Mouse (Mus musculus) forebrain, postnatal 0 days (tissue): ENCODE data around the gene Arpp21. TPM values are rescaled to one million over a fixed set of nuclear protein-coding genes. Genes with fewer than 3 reads are reported as not detected.

ENCODE experiments used
- ATAC-seq: fragments of 200-750 bp; cut with Nextera tagmentation; 2 replicates; pipeline ENCODE4 v1.8.0; 2017; ENCODE audit warnings: mild to moderate bottlenecking, moderate library complexity
- DNase-seq: peaks from one replicate; pipeline ENCODE4 v3.0.0-alpha.2; 2015
- H3K27ac ChIP-seq: fragments of 300-500 bp; sonication (generic); 2 replicates; pipeline ENCODE4 v1.5.1; 2014; ENCODE audit warnings: low read depth, mild to moderate bottlenecking, antibody characterized with exemption, low read length, moderate library complexity, mixed read lengths
- H3K27me3 ChIP-seq: fragments of 300-500 bp; sonication (generic); 2 replicates; pipeline ENCODE4 v1.6.1; 2014; ENCODE audit warnings: mild to moderate bottlenecking, low read length, mixed read lengths; ENCODE audit not compliant: insufficient read depth
- H3K36me3 ChIP-seq: fragments of 300-500 bp; sonication (generic); 2 replicates; pipeline ENCODE4 v1.6.1; 2014; ENCODE audit warnings: mild to moderate bottlenecking, moderate library complexity; ENCODE audit not compliant: insufficient read depth
- H3K4me1 ChIP-seq: fragments of 300-500 bp; sonication (generic); 2 replicates; pipeline ENCODE4 v1.6.1; 2014; ENCODE audit warnings: antibody characterized with exemption; ENCODE audit not compliant: insufficient read depth
- H3K4me2 ChIP-seq: fragments of 300-500 bp; sonication (generic); 2 replicates; pipeline ENCODE4 v1.6.1; 2014; ENCODE audit warnings: low read depth, mild to moderate bottlenecking, moderate library complexity
- H3K4me3 ChIP-seq: fragments of 300-500 bp; sonication (generic); 2 replicates; pipeline ENCODE4 v1.5.1; 2014; ENCODE audit warnings: low read depth, low read length, mixed read lengths
- H3K9ac ChIP-seq: fragments of 300-500 bp; sonication (generic); 2 replicates; pipeline ENCODE4 v1.6.1; 2014; ENCODE audit warnings: mild to moderate bottlenecking
- H3K9me3 ChIP-seq: fragments of 300-500 bp; sonication (generic); 2 replicates; pipeline ENCODE4 v1.6.1; 2016; ENCODE audit warnings: low read length
- CTCF ChIP-seq: sonication (generic); IDR thresholded peaks from 2 replicates; pipeline ENCODE4 v1.5.1; 2016; ENCODE audit warnings: antibody characterized with exemption, control low read depth, low read depth
- WGBS: fragments of 180-500 bp; shearing (Covaris S2); extraction: QIAGEN DNeasy Blood & Tissue Kit; methylation state at CpG from one replicate; pipeline ENCODE4 v1.1.7; 2014; 5-methylcytosine and 5-hydroxymethylcytosine counted together
- polyA plus RNA-seq: library from polyadenylated mRNA; unstranded; fragments of >200 nt; fragmentation: Nextera tagmentation; extraction: Ambion mirVana; gene quantifications from 2 replicates; pipeline ENCODE4 v1.2.1, GENCODE M21; 2015
- total RNA-seq: library from RNA; depleted of rRNA; stranded (reverse); fragments of >200 nt; gene quantifications from 2 replicates; pipeline ENCODE4 v1.2.3, GENCODE M21; 2014

Arpp21 gene
- total and polyA plus RNA-seq, 2 experiments from 2014 or later = 118 to 151 TPM

DNA sequence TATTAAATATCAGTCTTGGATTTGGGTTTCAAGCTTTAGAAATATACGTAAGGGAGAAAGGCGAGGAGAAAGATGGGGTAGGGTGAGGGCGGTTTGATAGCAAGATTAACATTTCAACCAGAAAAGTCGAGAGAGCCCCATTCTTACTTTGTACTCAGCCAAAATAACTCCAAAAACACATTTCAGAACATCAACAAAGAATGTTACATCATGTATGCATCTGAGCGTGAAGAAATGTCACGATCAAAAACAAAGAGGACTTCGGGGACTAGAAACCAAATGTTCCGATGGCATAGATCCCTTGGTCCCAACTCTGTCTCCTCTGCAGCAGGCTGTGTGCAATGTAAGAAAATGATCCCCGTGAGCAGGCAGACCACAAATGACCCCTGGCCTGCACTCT lies 2.4 kb upstream of the Arpp21 start:
- no peak for TF ChIP-seq CTCF
- DNase-seq (peak; percentile 37), ATAC-seq (no peak)
- H3K9me3 ChIP-seq = no peaks in the 10 kb centered on the region
- no peaks in the 10 kb centered on the region for H3K4me1 ChIP-seq
- H3K27me3 ChIP-seq = no peaks in the 10 kb centered on the region
- H3K4me2 ChIP-seq = no peak overlapping the region
- no peak overlapping the region for H3K4me3 ChIP-seq
- 57% methylated on average over 9 of the region's 9 CpGs for WGBS
- H3K36me3 ChIP-seq = no peaks in the 10 kb centered on the region
- peak overlapping the region; percentile 64 for H3K27ac ChIP-seq
- no peak overlapping the region for H3K9ac ChIP-seq

- DNase-seq = no peak
- no peak; the same call in 1 of the 2 replicates for TF ChIP-seq CTCF
- H3K4me2 ChIP-seq = peak overlapping the region; percentile 27
- H3K36me3 ChIP-seq = no peaks in the 10 kb centered on the region
- H3K4me3 ChIP-seq = no peak overlapping the region
- no peaks in the 10 kb centered on the region for H3K9me3 ChIP-seq
- WGBS = 66% methylated on average over 8 of the region's 8 CpGs
- no peak for ATAC-seq
- H3K27me3 ChIP-seq = no peaks in the 10 kb centered on the region
- H3K9ac ChIP-seq = peak overlapping the region; percentile 99; the same call in 1 of the 2 replicates
- no peaks in the 10 kb centered on the region for H3K4me1 ChIP-seq
- H3K27ac ChIP-seq = peak overlapping the region; percentile 41; the same call in 1 of the 2 replicates
Observed at GRCm38 (mm10) chr9:112236551-112236950, 813 bp upstream of the Arpp21 start.

DNA sequence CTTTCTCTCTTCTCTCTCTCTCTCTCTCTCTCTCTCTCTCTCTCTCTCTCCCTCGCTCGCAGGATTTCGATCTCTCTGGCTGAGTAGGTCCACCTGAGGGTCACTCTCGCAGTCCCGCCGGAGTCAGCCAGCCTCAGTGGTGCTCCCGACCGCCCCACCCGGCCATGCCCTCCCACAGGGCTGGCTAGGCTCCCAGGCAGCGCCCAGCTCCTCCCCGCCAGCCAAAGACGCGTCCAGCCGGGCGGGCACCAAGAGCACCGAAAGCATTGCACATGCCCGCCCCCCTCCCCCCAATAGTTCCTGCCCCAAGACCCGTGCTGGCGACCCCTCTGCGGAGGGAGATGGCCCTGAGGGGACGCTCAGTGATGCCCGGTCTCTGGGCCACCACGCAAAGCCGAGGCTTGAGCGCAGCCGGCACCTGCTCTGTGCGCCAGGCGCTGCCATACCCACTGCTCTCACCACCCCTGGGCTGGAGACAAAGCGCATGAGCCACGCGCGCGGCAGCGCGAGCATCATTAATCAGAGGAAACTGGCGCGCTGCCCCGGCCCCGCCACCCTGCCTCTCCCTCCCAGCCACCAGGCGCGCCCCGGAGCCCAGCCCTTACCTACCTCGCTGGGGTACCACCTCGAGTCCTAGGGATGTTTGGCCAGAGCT lies 570 bp downstream of the Arpp21 start:
- 0 out of 2 replicates have a peak, but pooled peaks have one; percentile 30 for TF ChIP-seq CTCF
- Histone ChIP-seq H3K9ac (peak overlapping the region; percentile 99), H3K4me1 (no peaks in the 10 kb centered on the region), H3K9me3 (no peaks in the 10 kb centered on the region), H3K4me3 (peak overlapping the region; percentile 71), H3K4me2 (peak overlapping the region; percentile 72), H3K36me3 (no peaks in the 10 kb centered on the region), H3K27me3 (no peaks in the 10 kb centered on the region), H3K27ac (peak overlapping the region; percentile 99)
- ATAC-seq (peak; percentile 86), DNase-seq (peak; percentile 89)
- WGBS = 1% methylated on average over 44 of the region's 44 CpGs

GRCm38 (mm10) chr9:112234505-112235024 lies 1.2 kb downstream of the Arpp21 start:
- ATAC-seq (peak; percentile 58), DNase-seq (peak; percentile 73)
- no peaks in the 10 kb centered on the region for H3K27me3 ChIP-seq
- peak overlapping the region; percentile 72 for H3K4me2 ChIP-seq
- no peaks in the 10 kb centered on the region for H3K36me3 ChIP-seq
- no peaks in the 10 kb centered on the region for H3K9me3 ChIP-seq
- no peaks in the 10 kb centered on the region for H3K4me1 ChIP-seq
- H3K27ac ChIP-seq = peak overlapping the region; percentile 99
- TF ChIP-seq CTCF = no peak
- WGBS = 3% methylated on average over 24 of the region's 24 CpGs
- H3K4me3 ChIP-seq = peak overlapping the region; percentile 71
- peak overlapping the region; percentile 99 for H3K9ac ChIP-seq

DNA sequence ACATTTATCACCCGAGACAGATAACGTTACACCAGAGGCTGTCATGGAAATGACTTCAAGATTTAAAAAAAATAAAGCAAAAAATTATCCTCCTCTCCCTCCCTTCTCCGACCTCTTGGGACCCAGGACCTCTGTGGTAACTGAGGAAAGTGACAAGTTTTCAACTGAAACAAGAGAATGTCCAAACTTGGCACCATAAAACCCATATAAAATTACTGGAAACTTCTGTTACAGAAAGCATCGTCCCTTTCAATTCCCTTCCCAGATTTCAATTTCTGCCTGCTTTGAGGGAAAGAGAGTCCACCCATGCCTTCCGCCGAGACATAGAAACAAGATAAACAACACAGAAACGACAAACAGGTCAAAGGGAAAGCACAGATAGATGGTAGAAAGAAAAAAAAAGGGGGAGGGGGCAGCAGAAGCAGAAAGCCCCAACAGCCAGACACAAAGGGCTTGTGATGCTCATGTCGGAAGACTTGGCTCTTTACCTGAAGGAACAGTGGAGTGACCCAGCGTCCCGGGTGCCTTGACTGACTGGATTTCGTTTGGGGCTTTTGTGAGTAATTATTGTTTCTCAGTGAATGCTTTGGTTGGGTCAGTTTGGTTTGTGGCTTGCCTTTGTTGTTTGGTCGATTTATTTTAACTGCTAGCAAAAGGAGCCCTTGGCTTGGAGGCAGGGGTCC lies 1.8 kb downstream of the Arpp21 start:
- peak overlapping the region; percentile 72 for H3K4me2 ChIP-seq
- no peak for TF ChIP-seq CTCF
- H3K36me3 ChIP-seq = no peaks in the 10 kb centered on the region
- H3K27ac ChIP-seq = peak overlapping the region; percentile 99
- ATAC-seq = no peak
- no peaks in the 10 kb centered on the region for H3K27me3 ChIP-seq
- H3K9me3 ChIP-seq = no peaks in the 10 kb centered on the region
- H3K4me1 ChIP-seq = no peaks in the 10 kb centered on the region
- DNase-seq = no peak
- 12% methylated on average over 12 of the region's 12 CpGs for WGBS
- H3K9ac ChIP-seq = peak overlapping the region; percentile 99
- H3K4me3 ChIP-seq = peak overlapping the region; percentile 71

GRCm38 (mm10) chr9:112233378-112233777 lies 2.4 kb downstream of the Arpp21 start:
- WGBS = 37% methylated on average over 6 of the region's 6 CpGs
- peak overlapping the region; percentile 71 for H3K4me3 ChIP-seq
- ATAC-seq = no peak

GRCm38 (mm10) chr9:112231935-112232575 lies 3.7 kb downstream of the Arpp21 start:
- Histone ChIP-seq H3K9ac (peak overlapping the region; percentile 99), H3K36me3 (no peaks in the 10 kb centered on the region), H3K9me3 (no peaks in the 10 kb centered on the region), H3K27me3 (no peaks in the 10 kb centered on the region), H3K4me2 (peak overlapping the region; percentile 72), H3K4me3 (peak overlapping the region; percentile 71), H3K4me1 (no peaks in the 10 kb centered on the region), H3K27ac (peak overlapping the region; percentile 99)
- no peak for DNase-seq
- 39% methylated on average over 8 of the region's 8 CpGs for WGBS
- no peak for TF ChIP-seq CTCF
- no peak for ATAC-seq

More at GRCm38 (mm10) chr9:112233378-112233777, 2.4 kb downstream of the Arpp21 start:
- H3K9me3 ChIP-seq = no peaks in the 10 kb centered on the region
- peak overlapping the region; percentile 72 for H3K4me2 ChIP-seq
- peak overlapping the region; percentile 99 for H3K9ac ChIP-seq
- H3K27ac ChIP-seq = peak overlapping the region; percentile 99
- TF ChIP-seq CTCF = no peak
- no peaks in the 10 kb centered on the region for H3K36me3 ChIP-seq
- no peak for DNase-seq
- no peaks in the 10 kb centered on the region for H3K27me3 ChIP-seq
- H3K4me1 ChIP-seq = no peaks in the 10 kb centered on the region
